Mouse (Mus musculus): Measurements from ENCODE around the gene Mapk1ip1.
A peak's percentile ranks its signal among the peaks of the same experiment; 100 is the strongest.

Mapk1ip1 gene

DNA sequence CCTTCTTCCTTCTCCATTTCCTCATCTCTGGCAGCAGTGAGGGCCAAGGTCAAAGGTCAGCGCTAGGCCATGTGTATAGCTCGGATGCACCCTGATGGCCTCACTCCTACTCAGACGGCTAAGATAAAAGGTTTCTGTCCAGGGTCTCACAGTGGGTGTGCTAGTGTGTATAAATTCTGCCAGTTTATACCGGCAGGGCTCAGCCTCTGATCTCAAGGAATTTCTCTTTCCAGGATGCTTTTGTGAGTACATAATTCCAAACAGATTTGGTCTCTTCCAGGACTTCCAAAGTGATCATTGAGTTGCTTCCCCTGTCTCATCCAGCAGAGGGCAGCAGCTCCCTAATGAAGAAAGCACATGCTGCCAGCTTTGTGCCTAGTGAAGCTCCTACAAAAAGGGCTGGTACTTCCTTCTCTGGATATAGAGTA lies 5.5 kb downstream of the Mapk1ip1 start:
- peak; percentile 44 to 69 for DNase-seq (ENCODE audit: low spot score in 2 of 2)

DNA sequence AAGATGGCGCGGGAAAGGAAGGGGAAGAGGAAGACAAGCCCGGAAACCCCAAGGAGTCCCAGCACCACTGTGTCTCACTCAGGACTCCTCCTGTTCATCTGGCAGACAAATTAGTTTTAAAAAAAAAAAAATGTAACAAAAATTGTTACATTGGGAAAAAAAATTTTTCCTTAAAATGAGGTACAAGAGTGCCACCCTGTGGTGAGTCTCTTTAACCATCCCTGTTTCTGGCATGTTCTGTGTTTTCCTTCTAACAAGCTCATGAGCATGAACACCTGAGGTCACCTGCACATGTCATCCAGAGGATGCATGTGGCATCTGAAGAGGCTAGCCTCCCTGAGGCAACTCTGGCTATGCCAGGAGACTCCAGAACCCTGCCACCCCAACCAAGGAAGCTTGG lies 11.0 kb downstream of the Mapk1ip1 start:
- DNase-seq (ENCODE audit: low spot score in 2 of 2) = no peak

DNA sequence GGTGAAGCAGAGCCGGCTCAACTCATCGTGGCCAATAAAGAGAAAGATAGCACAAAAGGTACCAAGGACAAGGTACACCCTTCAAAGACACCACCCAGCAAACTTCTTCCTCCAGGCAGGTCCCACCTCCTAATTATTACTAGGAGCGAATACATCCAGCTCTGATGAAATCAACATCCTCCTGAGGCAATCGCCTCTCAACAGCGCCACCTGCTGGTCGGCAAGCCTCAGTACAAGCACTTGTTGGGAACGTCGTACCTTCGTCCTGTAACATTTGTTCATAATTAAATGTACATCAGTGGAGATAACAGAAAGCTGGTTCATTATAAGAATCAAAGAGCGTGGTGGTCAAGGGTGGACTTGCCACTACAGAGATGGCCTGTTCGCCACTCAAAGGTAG lies 18.3 kb downstream of the Mapk1ip1 start:
- peak; percentile 25 to 73 for DNase-seq (ENCODE audit: low spot score in 2 of 2)

DNA sequence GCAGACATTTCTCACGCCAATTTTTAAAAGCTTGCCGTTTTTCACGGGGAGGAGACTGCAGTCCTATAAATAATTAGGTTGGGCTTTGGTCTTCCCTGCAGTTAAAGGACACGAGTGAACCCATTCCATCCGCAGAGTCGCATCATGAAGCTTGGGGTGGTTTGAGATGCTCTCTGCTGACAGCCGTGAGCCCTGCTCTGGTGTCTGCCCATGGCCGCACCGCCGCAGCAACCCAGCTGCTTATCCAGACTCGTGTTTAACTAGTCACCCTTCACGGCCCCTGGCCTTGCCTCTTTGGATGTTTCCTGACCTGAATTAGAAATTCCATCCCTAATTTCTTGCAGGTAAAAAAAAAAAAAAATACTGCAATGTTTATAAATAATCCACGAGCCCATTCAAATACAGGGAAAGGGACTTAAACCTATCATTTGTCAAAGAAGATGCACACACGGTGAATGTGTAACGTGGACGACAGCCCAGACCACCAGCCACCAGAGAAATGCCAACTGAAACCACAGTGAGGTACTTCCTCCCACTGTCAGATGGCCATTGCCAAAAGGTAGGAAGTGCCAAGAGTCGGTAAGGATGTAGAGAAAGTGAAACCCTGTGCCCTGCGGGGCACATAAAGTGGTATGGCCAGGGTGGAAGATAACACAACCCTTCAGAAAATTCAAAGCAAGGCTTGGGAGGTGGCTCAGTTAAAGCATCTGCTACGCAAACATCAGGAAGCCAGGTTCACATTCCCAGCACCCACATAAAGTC lies 20.9 kb downstream of the Mapk1ip1 start:
- peak in 1 of 2 experiments; percentile 54 for DNase-seq (ENCODE audit: low spot score in 2 of 2)

DNA sequence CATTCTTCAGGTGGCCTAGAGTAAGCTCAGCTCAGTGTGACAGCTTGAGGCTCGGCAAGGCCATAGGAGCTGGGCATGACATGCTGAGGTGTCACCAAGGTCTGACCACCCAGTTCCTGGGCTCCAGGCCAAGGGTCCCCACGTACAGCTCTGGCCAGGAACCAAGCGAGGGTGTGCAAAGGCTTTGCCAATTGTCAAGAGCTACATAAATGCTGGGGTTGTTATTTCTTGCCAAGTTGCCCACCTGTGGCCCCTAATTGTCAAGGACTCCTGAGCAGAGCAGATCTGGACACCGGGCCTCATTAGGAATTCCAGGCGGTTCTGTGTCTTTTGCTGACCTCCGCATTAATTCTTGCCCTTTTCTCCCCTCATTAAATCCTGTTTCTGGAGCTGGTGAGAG lies 21.6 kb downstream of the Mapk1ip1 start:
- DNase-seq (ENCODE audit: low spot score in 2 of 2) = peak in 1 of 2 experiments; percentile 51

DNA sequence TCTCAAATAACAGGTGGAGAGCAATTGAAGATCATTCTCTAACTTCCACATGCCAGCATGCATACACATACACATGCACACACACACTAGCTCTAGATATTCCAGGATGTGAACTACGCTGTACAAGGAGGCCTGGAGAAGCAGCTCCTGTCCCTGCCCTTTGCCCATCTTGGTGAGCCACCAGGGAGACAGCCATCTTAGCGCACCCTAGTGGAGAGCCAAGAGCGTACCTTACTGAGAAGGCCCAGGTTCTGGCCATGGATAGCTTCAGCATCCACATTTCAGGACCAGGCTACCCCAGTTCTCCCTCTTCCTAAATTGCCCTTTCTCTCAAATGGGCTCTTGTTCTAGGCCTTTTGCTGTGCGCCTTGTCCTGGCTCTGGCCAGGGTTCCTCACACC lies 27.8 kb downstream of the Mapk1ip1 start:
- DNase-seq (ENCODE audit: low spot score in 2 of 2) = no peak

DNA sequence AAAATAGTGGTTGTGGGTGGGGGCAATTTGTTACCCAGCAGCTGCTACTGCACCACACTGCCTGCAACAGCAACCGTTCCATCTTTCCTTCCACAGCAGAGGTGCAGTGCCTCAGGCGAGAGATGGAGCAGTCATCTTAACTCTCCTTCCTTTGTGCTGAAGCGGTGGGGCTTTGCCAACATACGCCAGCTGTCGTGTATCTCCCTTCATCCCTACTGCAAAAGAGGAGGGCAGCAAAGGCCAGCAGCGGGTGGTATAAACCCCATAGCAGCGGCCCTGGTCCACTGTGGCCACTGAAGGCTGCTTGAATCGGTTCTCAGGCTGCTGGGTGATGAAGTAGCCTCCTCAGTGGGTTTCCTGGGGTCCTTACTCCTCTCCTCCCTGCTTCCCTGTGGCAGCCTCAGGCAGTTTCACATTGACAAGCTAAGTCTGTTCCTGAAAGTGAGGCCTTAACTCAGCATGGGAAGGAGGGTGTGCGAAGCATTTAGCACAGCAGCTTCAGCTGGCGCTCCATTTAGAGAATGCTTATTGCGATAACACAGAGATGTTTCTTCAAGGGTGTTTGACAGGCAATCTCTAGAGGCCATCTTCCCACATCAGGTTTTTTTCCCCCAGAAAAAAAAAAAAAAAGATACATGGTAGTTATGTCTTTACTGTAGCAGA lies 32.7 kb downstream of the Mapk1ip1 start:
- no peak for DNase-seq (ENCODE audit: low spot score in 2 of 2)

DNA sequence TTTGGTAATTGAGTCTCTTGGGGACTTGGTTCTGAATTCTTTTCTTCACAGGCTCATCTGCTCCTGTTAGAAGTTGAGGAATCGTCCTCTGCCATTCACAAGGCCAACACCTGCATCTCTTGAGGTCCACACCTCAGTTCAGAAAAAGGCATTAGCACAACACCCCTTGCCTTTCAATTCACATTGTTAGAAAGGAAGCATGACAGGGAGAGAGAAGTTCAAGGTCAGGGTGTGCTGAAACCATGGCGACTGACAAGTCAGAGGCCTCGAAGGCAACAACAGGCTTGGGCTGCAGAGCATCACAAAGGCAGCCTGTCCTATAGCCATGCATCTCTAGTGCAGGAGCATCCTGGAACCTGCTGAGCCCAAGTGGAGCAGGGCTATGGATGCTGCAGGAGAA lies 38.9 kb downstream of the Mapk1ip1 start:
- DNase-seq (ENCODE audit: low spot score in 2 of 2) = no peak

DNA sequence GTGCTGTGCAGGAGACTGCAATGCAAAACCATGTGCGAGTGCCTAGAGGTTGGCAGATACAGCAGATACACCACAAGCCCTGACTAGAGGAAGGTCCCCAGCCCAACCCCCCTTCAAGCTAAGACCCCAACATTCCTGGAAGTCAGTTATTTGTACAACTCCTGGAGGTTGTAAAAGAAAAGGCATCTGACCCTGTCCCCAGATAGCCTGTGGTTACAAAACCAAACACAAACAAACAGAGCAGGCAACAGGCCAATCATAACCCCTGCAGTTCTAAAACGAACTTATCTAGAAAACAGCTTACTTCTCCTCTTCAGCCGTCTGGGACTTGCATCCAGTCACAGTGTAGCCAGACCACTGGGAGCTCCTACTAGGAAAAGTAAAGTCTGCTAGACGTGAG lies 42.7 kb downstream of the Mapk1ip1 start:
- DNase-seq (ENCODE audit: low spot score in 2 of 2) = no peak

DNA sequence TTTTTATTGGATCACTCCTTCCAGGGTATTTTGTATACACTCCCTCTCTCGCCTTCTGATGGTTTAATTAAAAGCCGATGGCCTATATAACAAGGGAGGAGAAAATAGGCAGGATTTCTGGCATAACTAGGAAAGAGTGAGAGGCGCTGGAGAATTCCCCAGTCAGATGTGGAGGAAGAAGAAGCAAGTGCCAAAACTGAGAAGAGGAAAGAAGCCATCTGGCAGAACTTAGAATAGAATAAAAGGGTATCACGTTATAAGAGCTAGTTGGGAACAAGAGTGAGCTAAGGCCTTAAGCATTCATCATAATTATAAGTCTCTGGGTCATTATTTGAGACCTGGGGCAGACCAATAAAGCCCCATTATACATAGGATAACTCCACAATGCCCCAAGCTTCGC lies 58.0 kb downstream of the Mapk1ip1 start:
- no peak for DNase-seq (ENCODE audit: low spot score in 2 of 2)

All from urinary bladder, postnatal 4 days (tissue).